Mouse (Mus musculus) subcutaneous adipose tissue, adult 2 months (tissue): ENCODE measurements around the gene Pde8a. TPM values are rescaled to one million over a fixed set of nuclear protein-coding genes. Genes with fewer than 3 reads are reported as not detected.

Experiments
- polyA plus RNA-seq: library from polyadenylated mRNA; depleted of rRNA; stranded (reverse); fragments of >200 nt; gene quantifications from 2 replicates; pipeline ENCODE4 v1.2.3, GENCODE M21; 2012; ENCODE audit warnings: low replicate concordance; rRNA removed

Pde8a gene
- 22.4 and 25.2 TPM in 2 replicates for polyA plus RNA-seq

GRCm38 (mm10) chr7:81213347-81214152 lies at the start of gene Pde8a:
TSS of gene Pde8a (plus strand) at chr7:81213596.

DNA sequence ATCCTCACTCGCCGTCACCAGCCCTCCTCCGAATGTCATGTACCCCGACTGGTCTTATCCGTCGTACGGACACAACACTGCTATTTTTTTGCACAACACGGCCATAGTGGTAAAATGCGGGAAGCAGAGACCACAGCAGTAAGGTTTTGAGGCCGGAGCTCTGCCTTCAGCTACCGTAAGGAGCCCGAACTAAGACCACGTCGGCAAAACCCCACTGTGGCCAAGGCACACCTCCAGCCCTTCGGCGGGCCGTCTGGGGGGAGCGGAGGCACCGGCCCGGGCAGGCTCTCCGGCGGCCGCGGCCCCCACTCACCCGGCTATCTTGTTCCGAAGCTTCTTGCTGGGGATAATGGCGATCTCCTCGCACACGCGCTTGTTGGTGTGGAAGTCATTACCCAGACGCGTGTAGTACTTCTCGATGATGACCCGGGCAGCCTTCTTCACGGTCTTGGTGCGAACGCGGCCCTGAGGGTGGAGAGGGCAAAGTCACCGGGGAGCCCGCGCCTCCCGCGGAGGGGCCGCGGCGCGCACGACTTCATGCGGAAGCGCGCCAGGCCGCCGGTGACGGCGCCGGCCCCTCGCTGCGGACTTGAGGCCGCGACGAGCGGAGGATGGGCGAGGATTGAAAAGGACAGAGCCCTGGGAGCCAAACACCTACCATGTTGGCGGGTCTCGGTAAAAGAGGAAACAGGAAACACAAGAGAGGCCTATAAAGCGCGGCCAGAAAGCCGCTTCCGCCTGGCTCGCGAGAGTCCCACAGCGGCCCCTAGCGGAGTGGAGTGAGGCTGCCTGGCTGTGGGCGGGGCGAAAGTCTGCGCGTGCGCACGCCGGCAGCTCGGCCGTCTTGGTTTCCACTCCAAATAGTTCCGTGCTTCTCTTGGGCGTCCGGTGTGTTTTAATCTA lies 131.4 kb downstream of the Pde8a start, which contains the start of gene Rps17:
TSS of gene Rps17 (minus strand) at position 711 of the 903 bp plus-strand sequence.

Other genes with a start within 250 kb of the Pde8a start
- gene Zfp592, start 219.9 kb upstream of the Pde8a start, polyA plus RNA-seq: 16.8 and 32.1 TPM in 2 replicates
- gene Alpk3, start 156.0 kb upstream of the Pde8a start, polyA plus RNA-seq: 0.07 and 0.15 TPM in 2 replicates
- 0.12 and 0.17 TPM in 2 replicates for gene Slc28a1, start 98.8 kb upstream of the Pde8a start, polyA plus RNA-seq
- 916 and 1,608 TPM in 2 replicates for gene Rps17, start 131.7 kb downstream of the Pde8a start, polyA plus RNA-seq
- gene Cpeb1, start 241.9 kb downstream of the Pde8a start, polyA plus RNA-seq: 30.6 and 45.8 TPM in 2 replicates